Mouse (Mus musculus) T-helper 2 cell (primary cell): ENCODE results near the gene Espn.

Experiments
- in situ Hi-C: fragments of 300-600 bp; cut with MboI, MseI; formaldehyde crosslinking; loops from one replicate; pipeline ENCODE4 v1.15.1; 2025; ENCODE audit warnings: high pct_unique_total_duplicates

Espn gene

GRCm38 (mm10) chr4:152151966-152152544 lies at the start of gene Espn:
Espn (minus strand) TSS chr4:152152371.
- in situ Hi-C loops: no loop called here

- in situ Hi-C loops: no loop called here
Observed at GRCm38 (mm10) chr4:152201492-152201891, 49.3 kb upstream of the Espn start.

GRCm38 (mm10) chr4:152199617-152200016 lies 47.4 kb upstream of the Espn start:
- in situ Hi-C loops: no loop called here

GRCm38 (mm10) chr4:152197545-152197944 lies 45.4 kb upstream of the Espn start:
- in situ Hi-C loops: no loop called here

GRCm38 (mm10) chr4:152196276-152196675 lies 44.1 kb upstream of the Espn start:
- in situ Hi-C loops: no loop called here

- in situ Hi-C loops: no loop called here
Observed at GRCm38 (mm10) chr4:152194476-152195175, 42.5 kb upstream of the Espn start.

GRCm38 (mm10) chr4:152192569-152192968 lies 40.4 kb upstream of the Espn start:
- in situ Hi-C loops: no loop called here

GRCm38 (mm10) chr4:152190701-152191100 lies 38.5 kb upstream of the Espn start:
- in situ Hi-C loops: no loop called here

- in situ Hi-C loops: no loop called here
Observed at GRCm38 (mm10) chr4:152190096-152190653, 38.0 kb upstream of the Espn start.

- in situ Hi-C loops: no loop called here
Observed at GRCm38 (mm10) chr4:152189691-152190090, 37.5 kb upstream of the Espn start.

GRCm38 (mm10) chr4:152189071-152189470 lies 36.9 kb upstream of the Espn start:
- in situ Hi-C loops: no loop called here

GRCm38 (mm10) chr4:152188651-152189050 lies 36.5 kb upstream of the Espn start:
- in situ Hi-C loops: no loop called here

GRCm38 (mm10) chr4:152187142-152187541 lies 35.0 kb upstream of the Espn start:
- in situ Hi-C loops: no loop called here

GRCm38 (mm10) chr4:152186205-152187082 lies 34.3 kb upstream of the Espn start:
- in situ Hi-C loops: no loop called here

- in situ Hi-C loops: no loop called here
Observed at GRCm38 (mm10) chr4:152185510-152186204, 33.5 kb upstream of the Espn start.

- in situ Hi-C loops: no loop called here
Observed at GRCm38 (mm10) chr4:152185137-152185509, 33.0 kb upstream of the Espn start.

GRCm38 (mm10) chr4:152184353-152185035 lies 32.3 kb upstream of the Espn start:
- in situ Hi-C loops: no loop called here

GRCm38 (mm10) chr4:152182205-152182604 lies 30.0 kb upstream of the Espn start:
- in situ Hi-C loops: no loop called here

- in situ Hi-C loops: no loop called here
Observed at GRCm38 (mm10) chr4:152179946-152180660, 27.9 kb upstream of the Espn start.
